Mouse (Mus musculus): Measurements from ENCODE around the gene Tcp11l1. TPM values are rescaled to one million over a fixed set of nuclear protein-coding genes. Genes with fewer than 3 reads are reported as not detected.
A peak's percentile ranks its signal among the peaks of the same experiment; 100 is the strongest.

The Tcp11l1 gene
- 14.0 and 16.5 TPM in 2 replicates for polyA plus RNA-seq (2012; rRNA removed)

DNA sequence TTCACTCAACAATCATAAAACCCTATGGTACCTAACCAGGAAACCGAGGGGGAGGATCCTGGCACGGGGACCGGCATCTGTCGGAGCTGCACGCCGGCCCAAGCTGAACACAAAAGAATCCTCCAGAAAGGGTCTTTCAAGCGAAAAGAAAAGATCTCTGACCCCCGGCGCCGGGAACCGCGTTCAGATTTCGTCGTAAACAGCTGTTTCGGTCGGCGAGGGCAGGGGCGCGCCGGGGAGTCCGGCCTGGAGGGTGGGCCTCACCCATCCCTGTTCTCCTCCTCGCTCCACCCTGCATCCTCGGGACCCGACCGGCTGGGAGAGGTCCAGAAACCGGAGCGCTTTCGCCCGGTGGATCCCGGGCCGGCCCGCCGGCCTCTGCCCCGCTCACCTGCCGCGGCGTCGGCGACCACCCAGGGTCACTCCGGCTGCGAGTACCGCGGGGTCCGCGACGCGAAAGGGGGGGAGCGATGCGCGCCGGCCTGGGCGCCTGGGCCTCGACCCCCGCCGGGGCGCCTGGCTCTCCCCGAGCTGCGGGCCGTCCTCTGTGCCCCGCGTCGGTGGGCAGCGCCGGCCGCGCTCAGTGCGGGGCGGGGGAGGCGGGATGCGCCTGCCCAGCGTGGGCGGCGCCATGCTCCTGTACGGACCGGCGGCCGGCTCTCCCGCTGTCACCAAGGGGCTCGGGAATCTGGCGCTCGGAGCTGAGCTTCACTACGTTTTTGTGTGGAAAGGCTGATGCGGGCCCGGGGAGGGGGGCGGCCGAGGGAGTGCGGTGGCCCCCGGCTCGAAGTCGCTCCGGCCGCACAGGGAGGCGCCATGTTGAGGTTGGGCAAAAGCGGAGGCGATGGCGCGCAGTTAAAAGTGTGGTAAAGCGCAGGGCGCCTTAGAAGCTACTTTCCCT lies at the start of gene Tcp11l1:
TSS of gene Tcp11l1 (minus strand) at position 585 of the 901 bp plus-strand sequence.
- no peak for TF ChIP-seq CTCF (IDR thresholded peaks at IDR 0.05; ENCODE audit: extremely low read depth, insufficient read depth, low read length)
- peak; percentile 10; the same call in 1 of the 2 replicates for TF ChIP-seq POLR2A (IDR thresholded peaks at IDR 0.05; ENCODE audit: extremely low read depth, insufficient read depth, low read length)
- peaks cover 3% of the 10 kb centered on the region; the same call in 1 of the 2 replicates for H3K4me1 ChIP-seq (ENCODE audit: control insufficient read depth, insufficient read depth, low read length)
- peak within 1 kb of the TSS; percentile 95 for H3K27ac ChIP-seq (ENCODE audit: insufficient read depth, low read length)
- H3K4me3 ChIP-seq (ENCODE audit: insufficient read depth, low read length): peak within 1 kb of the TSS; percentile 69

DNA sequence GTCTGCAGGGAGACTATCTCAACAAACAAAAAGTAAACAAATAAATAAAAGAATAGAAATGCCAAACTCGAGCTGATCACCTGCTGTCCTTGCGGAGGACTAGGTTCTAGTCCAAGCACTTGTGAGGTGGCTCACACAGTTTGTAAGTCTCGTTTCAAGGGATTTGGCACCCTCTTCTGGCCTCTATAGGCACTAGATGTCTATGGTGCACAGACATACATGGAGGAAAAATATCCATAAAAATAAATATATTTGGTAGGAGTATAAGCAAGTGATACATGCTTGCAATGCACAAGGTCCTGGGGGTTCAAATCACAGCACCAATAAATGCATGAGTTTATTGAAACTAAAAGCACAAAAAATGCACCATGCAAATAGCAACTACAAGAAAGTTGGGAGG lies 38.6 kb upstream of the Tcp11l1 start:
- H3K4me1 ChIP-seq (ENCODE audit: control insufficient read depth, insufficient read depth, low read length): no peaks in the 10 kb centered on the region
- H3K27ac ChIP-seq (ENCODE audit: insufficient read depth, low read length): no peak overlapping the region
- H3K4me3 ChIP-seq (ENCODE audit: insufficient read depth, low read length): no peak overlapping the region
- TF ChIP-seq POLR2A (IDR thresholded peaks at IDR 0.05; ENCODE audit: extremely low read depth, insufficient read depth, low read length) (no peak), CTCF (IDR thresholded peaks at IDR 0.05; ENCODE audit: extremely low read depth, insufficient read depth, low read length) (peak; percentile 22; the same call in 1 of the 2 replicates)

DNA sequence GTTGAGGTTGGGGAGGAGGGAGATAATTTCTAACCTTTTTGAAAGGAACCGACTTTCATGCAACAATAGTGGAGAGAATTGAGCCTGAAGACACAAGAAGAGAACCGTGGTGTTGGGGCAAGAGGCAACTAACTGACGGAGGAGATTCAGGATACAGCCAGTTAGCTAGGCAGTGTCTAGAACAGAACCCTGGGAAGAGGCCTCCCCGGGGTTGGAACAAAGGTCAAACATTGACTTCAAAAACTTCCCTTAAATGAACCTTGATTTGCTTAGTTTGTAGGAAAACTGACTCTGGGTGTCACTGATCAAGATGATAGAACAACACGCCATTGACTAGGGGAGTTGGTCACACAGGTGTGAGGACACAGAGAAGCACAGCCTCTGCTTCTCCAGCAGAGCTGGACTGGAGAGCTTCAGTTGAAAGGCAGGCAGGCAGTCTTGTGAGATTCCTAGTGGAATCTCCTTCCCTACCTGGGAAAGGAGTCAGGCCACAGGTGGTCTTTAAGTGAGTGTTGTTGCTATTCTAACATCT lies 36.7 kb upstream of the Tcp11l1 start:
- H3K27ac ChIP-seq (ENCODE audit: insufficient read depth, low read length): no peak overlapping the region
- H3K4me3 ChIP-seq (ENCODE audit: insufficient read depth, low read length): no peak overlapping the region
- no peaks in the 10 kb centered on the region for H3K4me1 ChIP-seq (ENCODE audit: control insufficient read depth, insufficient read depth, low read length)
- TF ChIP-seq CTCF (IDR thresholded peaks at IDR 0.05; ENCODE audit: extremely low read depth, insufficient read depth, low read length) (no peak), POLR2A (IDR thresholded peaks at IDR 0.05; ENCODE audit: extremely low read depth, insufficient read depth, low read length) (no peak)

DNA sequence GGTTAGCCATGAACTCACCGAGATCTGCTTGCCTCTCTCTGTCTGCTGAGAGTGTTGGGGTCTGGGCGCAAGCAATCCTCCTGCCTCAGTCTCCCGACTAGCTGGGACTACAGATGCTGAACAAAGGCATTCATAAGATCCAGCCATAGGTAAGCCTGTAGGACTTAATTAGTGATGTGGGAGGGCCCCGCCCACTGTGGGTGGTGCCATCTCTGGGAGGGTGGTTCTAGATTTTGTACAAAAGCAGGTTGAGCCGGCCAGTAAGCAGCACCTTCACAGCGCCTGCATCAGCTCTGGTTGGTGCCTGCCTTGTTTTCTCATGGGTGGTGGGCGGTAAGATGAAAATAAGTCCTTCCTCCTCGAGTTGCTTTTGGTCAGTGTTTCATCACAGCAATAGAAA lies 34.3 kb upstream of the Tcp11l1 start:
- Histone ChIP-seq H3K27ac (ENCODE audit: insufficient read depth, low read length) (no peak overlapping the region), H3K4me1 (ENCODE audit: control insufficient read depth, insufficient read depth, low read length) (peaks cover 2% of the 10 kb centered on the region; the same call in 1 of the 2 replicates), H3K4me3 (ENCODE audit: insufficient read depth, low read length) (no peak overlapping the region)
- TF ChIP-seq POLR2A (IDR thresholded peaks at IDR 0.05; ENCODE audit: extremely low read depth, insufficient read depth, low read length) (no peak), CTCF (IDR thresholded peaks at IDR 0.05; ENCODE audit: extremely low read depth, insufficient read depth, low read length) (no peak)

DNA sequence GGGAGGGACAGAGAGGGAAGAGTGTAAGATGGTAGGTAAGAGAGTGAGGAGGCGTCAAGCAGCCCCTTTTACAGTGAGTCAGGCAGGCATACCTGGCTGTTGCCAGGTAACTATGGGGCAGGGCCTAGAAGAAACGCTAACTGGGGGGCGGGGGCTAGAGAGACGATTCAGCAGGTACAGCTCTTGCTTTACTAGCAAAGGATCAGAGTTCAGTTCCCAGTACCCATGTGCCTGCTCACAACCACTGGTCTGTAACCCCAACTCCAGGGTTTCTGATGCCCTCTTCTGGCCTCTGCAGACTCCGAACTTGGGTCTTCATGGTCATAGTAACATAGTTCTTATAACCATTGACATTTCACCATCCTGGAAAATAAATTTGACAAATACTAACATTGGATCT lies 32.0 kb upstream of the Tcp11l1 start:
- Histone ChIP-seq H3K4me1 (ENCODE audit: control insufficient read depth, insufficient read depth, low read length) (peaks cover 2% of the 10 kb centered on the region; the same call in 1 of the 2 replicates), H3K4me3 (ENCODE audit: insufficient read depth, low read length) (no peak overlapping the region), H3K27ac (ENCODE audit: insufficient read depth, low read length) (no peak overlapping the region)
- no peak for TF ChIP-seq POLR2A (IDR thresholded peaks at IDR 0.05; ENCODE audit: extremely low read depth, insufficient read depth, low read length)
- TF ChIP-seq CTCF (IDR thresholded peaks at IDR 0.05; ENCODE audit: extremely low read depth, insufficient read depth, low read length): no peak

DNA sequence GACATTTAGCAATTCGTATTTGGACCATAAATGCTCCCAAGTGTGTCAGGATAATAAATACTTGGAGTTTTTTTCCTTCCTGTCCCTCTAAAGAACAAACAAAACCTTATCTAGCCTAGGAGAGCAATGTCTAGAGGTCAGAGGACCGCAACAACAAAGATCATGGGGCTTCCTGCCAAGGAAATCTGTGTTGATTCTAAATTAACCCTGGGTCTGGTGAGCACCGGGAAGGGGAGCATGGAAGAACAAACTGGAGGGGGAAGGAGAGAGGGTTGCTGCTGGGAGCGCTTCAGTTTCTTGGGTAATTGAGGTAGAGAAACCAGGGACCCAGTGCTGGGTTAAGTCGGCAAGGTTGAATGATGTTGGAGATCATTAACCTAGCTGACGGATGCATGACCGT lies 31.2 kb upstream of the Tcp11l1 start:
- Histone ChIP-seq H3K27ac (ENCODE audit: insufficient read depth, low read length) (no peak overlapping the region), H3K4me1 (ENCODE audit: control insufficient read depth, insufficient read depth, low read length) (peaks cover 2% of the 10 kb centered on the region; the same call in 1 of the 2 replicates), H3K4me3 (ENCODE audit: insufficient read depth, low read length) (peak overlapping the region; percentile 44)
- TF ChIP-seq CTCF (IDR thresholded peaks at IDR 0.05; ENCODE audit: extremely low read depth, insufficient read depth, low read length): no peak
- no peak for TF ChIP-seq POLR2A (IDR thresholded peaks at IDR 0.05; ENCODE audit: extremely low read depth, insufficient read depth, low read length)

DNA sequence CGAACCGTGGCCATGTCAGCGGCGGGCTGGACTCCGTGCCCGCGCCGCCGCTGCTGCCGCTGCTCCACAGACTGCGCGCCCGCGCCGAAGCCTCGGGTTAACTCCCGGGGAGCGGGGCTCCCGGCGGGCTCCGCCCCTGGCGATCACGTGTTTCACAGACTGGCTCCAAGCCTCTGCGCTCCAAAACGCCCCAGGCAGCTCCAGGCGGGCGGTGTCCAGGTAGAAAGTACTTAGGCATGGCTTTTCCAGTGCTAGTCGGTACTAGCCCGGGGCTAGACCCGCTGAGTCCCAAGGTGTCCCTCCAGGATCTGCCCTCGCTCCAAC lies 30.7 kb upstream of the Tcp11l1 start, which contains the start of gene Depdc7:
TSS of gene Depdc7 (minus strand) at position 138 of the 324 bp plus-strand sequence.
- TF ChIP-seq CTCF (IDR thresholded peaks at IDR 0.05; ENCODE audit: extremely low read depth, insufficient read depth, low read length): no peak
- peak within 1 kb of the TSS; percentile 44 for H3K4me3 ChIP-seq (ENCODE audit: insufficient read depth, low read length)

DNA sequence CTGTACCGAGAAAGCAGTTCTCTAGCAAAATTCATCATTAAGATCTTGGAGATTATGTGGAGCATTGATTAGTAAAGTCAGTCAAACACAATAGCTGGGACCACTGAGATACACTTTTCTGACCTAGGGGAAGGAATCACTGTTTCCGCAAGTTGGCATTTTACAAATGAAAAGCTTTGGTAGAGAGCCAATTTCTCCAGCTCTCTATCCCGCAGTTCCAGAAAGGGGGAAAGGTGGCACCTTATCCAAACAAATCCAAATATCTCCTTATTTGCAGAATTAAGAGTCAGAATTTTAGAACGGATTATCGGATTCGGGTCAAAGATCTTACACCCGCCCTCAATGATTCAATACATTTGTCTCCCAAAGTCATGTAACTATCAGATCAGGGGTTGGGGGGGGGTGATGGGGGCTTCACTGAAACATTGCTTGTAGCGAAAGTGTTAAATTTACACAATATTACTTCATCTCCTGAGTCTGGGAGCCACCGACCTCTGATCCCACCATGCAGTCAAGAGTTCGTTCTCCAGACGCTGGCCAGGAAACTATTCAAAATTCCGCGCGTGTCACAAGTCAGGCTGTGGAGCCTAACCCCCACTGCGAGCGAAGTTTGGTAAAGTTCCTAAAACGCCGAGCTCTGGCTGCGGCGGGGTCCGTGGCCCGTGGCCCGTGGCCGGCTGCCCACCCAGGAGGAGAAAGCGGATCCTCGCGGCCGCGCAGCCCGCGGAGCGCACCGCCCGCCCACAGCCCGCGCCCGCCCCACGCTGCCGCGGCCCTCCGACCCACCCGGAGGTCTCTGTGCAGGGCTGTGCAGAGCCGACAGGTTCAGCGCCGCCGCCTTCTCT lies 30.1 kb upstream of the Tcp11l1 start:
- Histone ChIP-seq H3K4me3 (ENCODE audit: insufficient read depth, low read length) (peak overlapping the region; percentile 44), H3K4me1 (ENCODE audit: control insufficient read depth, insufficient read depth, low read length) (peaks cover 2% of the 10 kb centered on the region; the same call in 1 of the 2 replicates), H3K27ac (ENCODE audit: insufficient read depth, low read length) (no peak overlapping the region)
- TF ChIP-seq POLR2A (IDR thresholded peaks at IDR 0.05; ENCODE audit: extremely low read depth, insufficient read depth, low read length) (no peak), CTCF (IDR thresholded peaks at IDR 0.05; ENCODE audit: extremely low read depth, insufficient read depth, low read length) (no peak)

More for the DNA sequence above, 30.7 kb upstream of the Tcp11l1 start, which contains the start of gene Depdc7:
- Histone ChIP-seq H3K27ac (ENCODE audit: insufficient read depth, low read length) (no peak within 1 kb of the TSS), H3K4me1 (ENCODE audit: control insufficient read depth, insufficient read depth, low read length) (peaks cover 2% of the 10 kb centered on the region; the same call in 1 of the 2 replicates)

Data from cortical plate, adult 2 months (tissue).